ENCODE assay signal across 8 mouse cellular contexts in genomic region chr11:117986126-117987031, GRCm38 (mm10). TPM values are rescaled to one million over a fixed set of nuclear protein-coding genes. Genes with fewer than 3 reads are reported as not detected.
DNase-seq lines count a peak whose midpoint lies in the region; ATAC-seq lines count a peak whose summit lies in the region.

Gene Pgs1, plus strand, starts transcription at chr11:117986292.

- no peaks in the 10 kb centered on the region for H3K36me3 ChIP-seq in forebrain, embryonic 11.5 days (ENCODE audit: control insufficient read depth, insufficient read depth, low read length)
- H3K36me3 ChIP-seq in heart, embryonic 15.5 days = no peaks in the 10 kb centered on the region
- H3K36me3 ChIP-seq in liver, embryonic 15.5 days (replicated peaks) = no peaks in the 10 kb centered on the region
- no peaks in the 10 kb centered on the region for H3K36me3 ChIP-seq in neural tube, embryonic 11.5 days (ENCODE audit: control insufficient read depth, insufficient read depth, low read length)
- H3K36me3 ChIP-seq in stomach, embryonic 16.5 days (ENCODE audit: control insufficient read depth, insufficient read depth, low read length) = no peaks in the 10 kb centered on the region

- ATAC-seq in forebrain, embryonic 11.5 days (replicated peaks; ENCODE audit: low FRiP score) = peak; percentile 76
- ATAC-seq in heart, embryonic 15.5 days (replicated peaks; ENCODE audit: insufficient number of reproducible peaks, insufficient read depth, low FRiP score, low read depth) = peak; percentile 83
- peak; percentile 84 for ATAC-seq in liver, embryonic 15.5 days (ENCODE audit: insufficient read depth)
- ATAC-seq in neural tube, embryonic 11.5 days (ENCODE audit: insufficient read depth, low FRiP score, low TSS enrichment) = peak; percentile 88
- ATAC-seq in stomach, embryonic 16.5 days (ENCODE audit: insufficient read depth, low FRiP score) = peak; percentile 87; the same call in 1 of the 2 replicates

- DNase-seq in CD8-positive naive resting alpha-beta T cell, adult 2 months (ENCODE audit: low read depth in 2 of 2, low spot score in 2 of 2) = peak; percentile 90 to 91
- DNase-seq in c-Kit-negative CD71-positive TER-119-positive erythroid progenitor cells, embryonic 14.5 days (ENCODE audit: low read depth, low spot score) = peak; percentile 77
- DNase-seq in forebrain, embryonic 11.5 days (ENCODE audit: low spot score) = peak; percentile 95
- peak; percentile 94 for DNase-seq in kidney, postnatal 14 days
- DNase-seq in neural tube, embryonic 11.5 days (ENCODE audit: low spot score) = peak; percentile 93

- H3K4me2 ChIP-seq in forebrain, embryonic 11.5 days (ENCODE audit: low read depth, low read length, severe bottlenecking) = peak within 1 kb of the TSS; percentile 60
- peak within 1 kb of the TSS; percentile 87 for H3K4me2 ChIP-seq in heart, embryonic 15.5 days
- peak within 1 kb of the TSS; percentile 94 for H3K4me2 ChIP-seq in liver, embryonic 15.5 days
- peak within 1 kb of the TSS; percentile 77 for H3K4me2 ChIP-seq in neural tube, embryonic 11.5 days (ENCODE audit: low read depth)
- H3K4me2 ChIP-seq in stomach, embryonic 16.5 days (ENCODE audit: low read depth, low read length) = peak within 1 kb of the TSS; percentile 88

- H3K4me3 ChIP-seq in forebrain, embryonic 11.5 days (ENCODE audit: low read depth, low read length) = peak within 1 kb of the TSS; percentile 100
- peak within 1 kb of the TSS; percentile 85 for H3K4me3 ChIP-seq in heart, embryonic 15.5 days
- peak within 1 kb of the TSS; percentile 84 for H3K4me3 ChIP-seq in liver, embryonic 15.5 days (replicated peaks)
- peak within 1 kb of the TSS; percentile 96 for H3K4me3 ChIP-seq in neural tube, embryonic 11.5 days (ENCODE audit: low read depth, low read length)
- peak within 1 kb of the TSS; percentile 85 for H3K4me3 ChIP-seq in stomach, embryonic 16.5 days (replicated peaks; ENCODE audit: low read length)

- H3K9me3 ChIP-seq in forebrain, embryonic 11.5 days (ENCODE audit: control insufficient read depth, low read length) = no peaks in the 10 kb centered on the region
- no peaks in the 10 kb centered on the region for H3K9me3 ChIP-seq in heart, embryonic 15.5 days (replicated peaks)
- H3K9me3 ChIP-seq in liver, embryonic 15.5 days (replicated peaks) = no peaks in the 10 kb centered on the region
- H3K9me3 ChIP-seq in neural tube, embryonic 11.5 days (ENCODE audit: control insufficient read depth, low read length) = no peaks in the 10 kb centered on the region
- H3K9me3 ChIP-seq in stomach, embryonic 16.5 days (replicated peaks; ENCODE audit: control insufficient read depth, low read length) = no peaks in the 10 kb centered on the region

- WGBS in forebrain, embryonic 11.5 days = 8% methylated on average over 51 of the region's 51 CpGs
- 6% methylated on average over 51 of the region's 51 CpGs for whole genome bisulfite sequencing in heart, embryonic 15.5 days
- WGBS in liver, embryonic 15.5 days (ENCODE audit: insufficient replicate concordance) = 6% methylated on average over 51 of the region's 51 CpGs
- 7% methylated on average over 50 of the region's 51 CpGs for WGBS in neural tube, embryonic 11.5 days
- WGBS in stomach, embryonic 16.5 days = 6% methylated on average over 51 of the region's 51 CpGs

- no peaks in the 10 kb centered on the region for H3K27me3 ChIP-seq in forebrain, embryonic 11.5 days (ENCODE audit: control insufficient read depth, insufficient read depth, low read length)
- H3K27me3 ChIP-seq in heart, embryonic 15.5 days = no peaks in the 10 kb centered on the region
- peaks cover 5% of the 10 kb centered on the region; the same call in 1 of the 2 replicates for H3K27me3 ChIP-seq in liver, embryonic 15.5 days
- H3K27me3 ChIP-seq in neural tube, embryonic 11.5 days (ENCODE audit: control insufficient read depth, insufficient read depth, low read length) = no peaks in the 10 kb centered on the region
- no peaks in the 10 kb centered on the region for H3K27me3 ChIP-seq in stomach, embryonic 16.5 days (ENCODE audit: control insufficient read depth, insufficient read depth, low read length)

- 0 out of 2 replicates have a peak within 1 kb of the TSS, but pooled peaks have one; percentile 7 for H3K27ac ChIP-seq in forebrain, embryonic 11.5 days (ENCODE audit: low read depth, low read length)
- peak within 1 kb of the TSS; percentile 61 for H3K27ac ChIP-seq in heart, embryonic 15.5 days
- H3K27ac ChIP-seq in liver, embryonic 15.5 days (replicated peaks) = peak within 1 kb of the TSS; percentile 81
- peak within 1 kb of the TSS; percentile 40 for H3K27ac ChIP-seq in neural tube, embryonic 11.5 days (ENCODE audit: low read depth, low read length)
- H3K27ac ChIP-seq in stomach, embryonic 16.5 days (ENCODE audit: low read length) = peak within 1 kb of the TSS; percentile 65

- H3K9ac ChIP-seq in forebrain, embryonic 11.5 days (ENCODE audit: low read length) = peak within 1 kb of the TSS; percentile 92
- peak within 1 kb of the TSS; percentile 87 for H3K9ac ChIP-seq in heart, embryonic 15.5 days
- peak within 1 kb of the TSS; percentile 87 for H3K9ac ChIP-seq in liver, embryonic 15.5 days
- H3K9ac ChIP-seq in neural tube, embryonic 11.5 days (ENCODE audit: low read length) = peak within 1 kb of the TSS; percentile 93
- H3K9ac ChIP-seq in stomach, embryonic 16.5 days (ENCODE audit: low read length) = peak within 1 kb of the TSS; percentile 84

- peaks cover 10% of the 10 kb centered on the region; the same call in 1 of the 2 replicates for H3K4me1 ChIP-seq in forebrain, embryonic 11.5 days (replicated peaks; ENCODE audit: control insufficient read depth, insufficient read depth, low read length)
- peaks cover 39% of the 10 kb centered on the region for H3K4me1 ChIP-seq in heart, embryonic 15.5 days (replicated peaks)
- H3K4me1 ChIP-seq in liver, embryonic 15.5 days (replicated peaks) = peaks cover 52% of the 10 kb centered on the region
- peaks cover 18% of the 10 kb centered on the region for H3K4me1 ChIP-seq in neural tube, embryonic 11.5 days (ENCODE audit: control insufficient read depth, insufficient read depth, low read length)
- H3K4me1 ChIP-seq in stomach, embryonic 16.5 days (ENCODE audit: control insufficient read depth, insufficient read depth, low read length) = peaks cover 21% of the 10 kb centered on the region

RNA-seq across cellular contexts. Expression of gene Pgs1, which starts in this region (rescaled TPM):
- 43.4 and 45.7 TPM in 2 replicates for polyA plus RNA-seq in forebrain, embryonic 11.5 days (2014; fragmentation: Nextera tagmentation; extraction: Ambion mirVana)
- 21.9 and 26.8 TPM in 2 replicates for polyA plus RNA-seq in heart, embryonic 15.5 days (2015; fragmentation: Nextera tagmentation; extraction: Ambion mirVana)
- 14.6 and 17.6 TPM in 2 replicates for polyA plus RNA-seq in liver, embryonic 15.5 days (2015; fragmentation: Nextera tagmentation; extraction: Ambion mirVana)
- 40.9 and 45.9 TPM in 2 replicates for polyA plus RNA-seq in neural tube, embryonic 11.5 days (2014; fragmentation: Nextera tagmentation; extraction: Ambion mirVana)
- 32.1 and 37.1 TPM in 2 replicates for polyA plus RNA-seq in stomach, embryonic 16.5 days (2015; fragmentation: Nextera tagmentation; extraction: Ambion mirVana)

Comparison
In these comparisons a context has a peak if more than half of its experiments do, and no peak if none do; other contexts are left out.
1. Peak in every context shown above with its lines: DNase-seq, ATAC-seq, H3K4me3 ChIP-seq and H3K27ac ChIP-seq.
2. H3K27ac ChIP-seq: peak in every context shown above with its lines; median percentile 81 in liver, embryonic 15.5 days; 65 in stomach, embryonic 16.5 days; 61 in heart, embryonic 15.5 days; 40 in neural tube, embryonic 11.5 days; 7 in forebrain, embryonic 11.5 days.